Mouse (Mus musculus) limb, embryonic 12.5 days (tissue): Measurements from ENCODE around the gene Rgl1. TPM values are rescaled to one million over a fixed set of nuclear protein-coding genes. Genes with fewer than 3 reads are reported as not detected.

ENCODE experiments used
- ATAC-seq: fragments of 200-750 bp; cut with Nextera tagmentation; 2 replicates; pipeline ENCODE4 v1.8.0; 2017; ENCODE audit warnings: low read depth, moderate TSS enrichment; ENCODE audit not compliant: insufficient number of reproducible peaks, insufficient read depth, low FRiP score, low TSS enrichment
- H3K27ac ChIP-seq: fragments of 300-500 bp; sonication (generic); 2 replicates; pipeline ENCODE4 v1.5.1; 2016; ENCODE audit warnings: mild to moderate bottlenecking, moderate library complexity
- H3K27me3 ChIP-seq: fragments of 300-500 bp; sonication (generic); 2 replicates; pipeline ENCODE4 v1.6.1; 2016; ENCODE audit warnings: mild to moderate bottlenecking, moderate library complexity
- H3K36me3 ChIP-seq: fragments of 300-500 bp; sonication (generic); 2 replicates; pipeline ENCODE4 v1.6.1; 2016; ENCODE audit warnings: mild to moderate bottlenecking, moderate library complexity
- H3K4me1 ChIP-seq: fragments of 300-500 bp; sonication (generic); replicated peaks from 2 replicates; pipeline ENCODE4 v1.6.1; 2016
- H3K4me2 ChIP-seq: fragments of 300-500 bp; sonication (generic); 2 replicates; pipeline ENCODE4 v1.6.1; 2016; ENCODE audit warnings: mild to moderate bottlenecking, moderate library complexity
- H3K4me3 ChIP-seq: fragments of 300-500 bp; sonication (generic); replicated peaks from 2 replicates; pipeline ENCODE4 v1.5.1; 2016; ENCODE audit warnings: mild to moderate bottlenecking
- H3K9ac ChIP-seq: fragments of 300-500 bp; sonication (generic); replicated peaks from 2 replicates; pipeline ENCODE4 v1.6.1; 2016; ENCODE audit warnings: mild to moderate bottlenecking, moderate library complexity
- H3K9me3 ChIP-seq: fragments of 300-500 bp; sonication (generic); 2 replicates; pipeline ENCODE4 v1.6.1; 2016; ENCODE audit warnings: mild to moderate bottlenecking, moderate library complexity
- WGBS: fragments of 180-500 bp; shearing (Covaris S2); methylation state at CpG from one replicate; pipeline ENCODE4 v1.1.7; 2016; 5-methylcytosine and 5-hydroxymethylcytosine counted together
- polyA plus RNA-seq: library from polyadenylated mRNA; unstranded; fragments of >200 nt; fragmentation: Nextera tagmentation; extraction: Ambion mirVana; gene quantifications from 2 replicates; pipeline ENCODE4 v1.2.1, GENCODE M21; 2016

Rgl1 gene
- polyA plus RNA-seq, 1 experiment from 2014 or later, result 24.5 TPM

GRCm38 (mm10) chr1:152536416-152537018 is 229.6 kb downstream of the Rgl1 start:
- Histone ChIP-seq H3K4me3 (no peak overlapping the region), H3K9ac (no peak overlapping the region), H3K4me1 (no peaks in the 10 kb centered on the region), H3K27ac (no peak overlapping the region), H3K36me3 (peaks cover 47% of the 10 kb centered on the region), H3K4me2 (no peak overlapping the region), H3K9me3 (no peaks in the 10 kb centered on the region), H3K27me3 (no peaks in the 10 kb centered on the region)
- WGBS, result 49% methylated on average over 16 of the region's 16 CpGs
- ATAC-seq, result no peak

GRCm38 (mm10) chr1:152534531-152534930 is 231.6 kb downstream of the Rgl1 start:
- 84% methylated on average over 7 of the region's 7 CpGs for WGBS
- Histone ChIP-seq H3K9ac (no peak overlapping the region), H3K27ac (no peak overlapping the region), H3K36me3 (peaks cover 49% of the 10 kb centered on the region), H3K4me1 (no peaks in the 10 kb centered on the region), H3K27me3 (no peaks in the 10 kb centered on the region), H3K4me3 (no peak overlapping the region), H3K4me2 (no peak overlapping the region), H3K9me3 (no peaks in the 10 kb centered on the region)
- no peak for ATAC-seq

GRCm38 (mm10) chr1:152531498-152531897 is 234.7 kb downstream of the Rgl1 start:
- no peak overlapping the region for H3K4me2 ChIP-seq

GRCm38 (mm10) chr1:152528778-152529177 is 237.4 kb downstream of the Rgl1 start:
- Histone ChIP-seq H3K9ac (no peak overlapping the region), H3K4me2 (no peak overlapping the region), H3K4me1 (no peaks in the 10 kb centered on the region), H3K9me3 (no peaks in the 10 kb centered on the region), H3K27me3 (no peaks in the 10 kb centered on the region), H3K36me3 (peaks cover 42% of the 10 kb centered on the region), H3K4me3 (no peak overlapping the region), H3K27ac (no peak overlapping the region)
- WGBS, result 85% methylated on average over 3 of the region's 3 CpGs
- no peak for ATAC-seq

More at GRCm38 (mm10) chr1:152531498-152531897, 234.7 kb downstream of the Rgl1 start:
- Histone ChIP-seq H3K36me3 (peaks cover 39% of the 10 kb centered on the region), H3K9me3 (no peaks in the 10 kb centered on the region), H3K4me1 (no peaks in the 10 kb centered on the region), H3K9ac (no peak overlapping the region), H3K27me3 (no peaks in the 10 kb centered on the region), H3K27ac (no peak overlapping the region), H3K4me3 (no peak overlapping the region)
- ATAC-seq, result no peak
- WGBS, result 62% methylated on average over 15 of the region's 15 CpGs

- H3K27me3 ChIP-seq, result no peaks in the 10 kb centered on the region
- no peaks in the 10 kb centered on the region for H3K9me3 ChIP-seq
- H3K4me2 ChIP-seq, result no peak overlapping the region
- H3K27ac ChIP-seq, result no peak overlapping the region
- H3K9ac ChIP-seq, result no peak overlapping the region
- WGBS, result 90% methylated on average over 6 of the region's 6 CpGs
- no peaks in the 10 kb centered on the region for H3K4me1 ChIP-seq
- peaks cover 42% of the 10 kb centered on the region for H3K36me3 ChIP-seq
- ATAC-seq, result no peak
- no peak overlapping the region for H3K4me3 ChIP-seq
These were observed 237.9 kb downstream of the Rgl1 start for GRCm38 (mm10) chr1:152528214-152528613.

- Histone ChIP-seq H3K9me3 (no peaks in the 10 kb centered on the region), H3K9ac (no peak overlapping the region), H3K4me1 (no peaks in the 10 kb centered on the region), H3K27me3 (no peaks in the 10 kb centered on the region), H3K4me3 (no peak overlapping the region), H3K36me3 (peaks cover 37% of the 10 kb centered on the region), H3K27ac (no peak overlapping the region), H3K4me2 (no peak overlapping the region)
- ATAC-seq, result no peak
- WGBS, result 83% methylated on average over 9 of the region's 9 CpGs
These were observed 240.0 kb downstream of the Rgl1 start for GRCm38 (mm10) chr1:152526154-152526553.

- peak; percentile 61; the same call in 1 of the 2 replicates for ATAC-seq
- Histone ChIP-seq H3K9me3 (no peaks in the 10 kb centered on the region), H3K9ac (no peak overlapping the region), H3K36me3 (peaks cover 41% of the 10 kb centered on the region), H3K4me1 (no peaks in the 10 kb centered on the region), H3K27ac (no peak overlapping the region), H3K4me3 (no peak overlapping the region), H3K4me2 (no peak overlapping the region), H3K27me3 (no peaks in the 10 kb centered on the region)
- 20% methylated on average over 6 of the region's 6 CpGs for WGBS
These were observed 241.0 kb downstream of the Rgl1 start for GRCm38 (mm10) chr1:152524987-152525648.

GRCm38 (mm10) chr1:152524098-152524892 is 241.9 kb downstream of the Rgl1 start:
- ATAC-seq, result no peak
- H3K36me3 ChIP-seq, result peaks cover 44% of the 10 kb centered on the region
- no peaks in the 10 kb centered on the region for H3K4me1 ChIP-seq
- H3K9me3 ChIP-seq, result no peaks in the 10 kb centered on the region
- H3K27me3 ChIP-seq, result no peaks in the 10 kb centered on the region
- no peak overlapping the region for H3K9ac ChIP-seq
- H3K4me2 ChIP-seq, result no peak overlapping the region
- 87% methylated on average over 22 of the region's 22 CpGs for WGBS
- no peak overlapping the region for H3K27ac ChIP-seq
- H3K4me3 ChIP-seq, result no peak overlapping the region

GRCm38 (mm10) chr1:152523292-152523691 is 242.9 kb downstream of the Rgl1 start:
- WGBS, result 84% methylated on average over 11 of the region's 11 CpGs
- Histone ChIP-seq H3K27ac (no peak overlapping the region), H3K4me3 (no peak overlapping the region), H3K27me3 (no peaks in the 10 kb centered on the region), H3K36me3 (peaks cover 54% of the 10 kb centered on the region), H3K9ac (no peak overlapping the region), H3K4me2 (no peak overlapping the region), H3K4me1 (no peaks in the 10 kb centered on the region), H3K9me3 (no peaks in the 10 kb centered on the region)
- no peak for ATAC-seq

GRCm38 (mm10) chr1:152522226-152522625 is 243.9 kb downstream of the Rgl1 start:
- H3K9ac ChIP-seq, result no peak overlapping the region
- H3K27ac ChIP-seq, result no peak overlapping the region
- WGBS, result 88% methylated on average over 3 of the region's 3 CpGs
- no peak overlapping the region for H3K4me2 ChIP-seq
- peaks cover 53% of the 10 kb centered on the region for H3K36me3 ChIP-seq
- H3K4me3 ChIP-seq, result no peak overlapping the region
- no peaks in the 10 kb centered on the region for H3K27me3 ChIP-seq
- no peak for ATAC-seq
- H3K9me3 ChIP-seq, result no peaks in the 10 kb centered on the region
- no peaks in the 10 kb centered on the region for H3K4me1 ChIP-seq

- H3K4me1 ChIP-seq, result no peaks in the 10 kb centered on the region
- peaks cover 52% of the 10 kb centered on the region for H3K36me3 ChIP-seq
- H3K27ac ChIP-seq, result no peak overlapping the region
- H3K9me3 ChIP-seq, result no peaks in the 10 kb centered on the region
- no peaks in the 10 kb centered on the region for H3K27me3 ChIP-seq
- no peak overlapping the region for H3K4me3 ChIP-seq
- no peak overlapping the region for H3K9ac ChIP-seq
- WGBS, result 73% methylated on average over 16 of the region's 16 CpGs
- no peak for ATAC-seq
- no peak overlapping the region for H3K4me2 ChIP-seq
These were observed 245.2 kb downstream of the Rgl1 start for GRCm38 (mm10) chr1:152520798-152521575.
